Mouse (Mus musculus): ENCODE measurements at regions not wholly inside any gene's neighbourhood (a gene's known extent, or its start where the extent isn't known, plus 50 kb on each side); places are given as distances from the start of the nearest gene placed in this dataset.

DNA sequence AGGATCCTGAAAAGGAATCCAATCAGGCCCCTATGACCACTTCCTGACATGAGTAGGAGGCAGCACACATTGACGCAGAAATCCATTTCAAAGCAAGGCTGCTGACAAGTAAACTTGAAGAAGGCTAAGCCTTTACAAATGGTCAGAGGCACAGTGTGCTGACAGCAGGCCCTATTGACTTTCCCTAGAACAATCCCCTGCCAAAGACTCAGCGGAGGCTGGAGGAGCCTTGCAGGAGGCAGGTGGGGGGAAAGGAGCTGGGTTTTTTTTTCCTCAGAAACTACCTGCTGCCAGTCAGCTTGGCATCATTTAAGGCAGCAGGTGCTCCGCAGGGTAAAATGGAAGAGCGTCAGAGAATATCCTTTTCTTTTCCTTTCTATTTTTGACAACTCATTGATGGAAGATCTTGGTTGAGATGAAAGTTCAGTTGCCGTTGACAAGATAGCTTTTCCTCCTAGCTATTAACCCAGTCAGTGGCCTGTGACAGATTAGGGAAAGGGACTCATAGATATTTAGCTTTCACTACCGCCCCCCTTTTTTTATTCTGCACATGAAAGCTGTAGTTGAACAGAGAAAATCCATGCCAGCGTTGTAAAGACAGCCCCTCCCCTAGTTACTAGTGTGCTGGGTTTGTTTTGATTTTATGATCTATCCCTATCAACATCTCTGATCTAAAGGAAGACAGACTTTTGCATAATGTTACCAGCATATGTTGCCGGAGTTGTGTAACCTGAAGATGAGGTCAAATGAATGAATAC, 210.6 kb downstream of the Csnka2ip start:
- no peak for DNase-seq (ENCODE audit: low spot score in 2 of 2)

DNA sequence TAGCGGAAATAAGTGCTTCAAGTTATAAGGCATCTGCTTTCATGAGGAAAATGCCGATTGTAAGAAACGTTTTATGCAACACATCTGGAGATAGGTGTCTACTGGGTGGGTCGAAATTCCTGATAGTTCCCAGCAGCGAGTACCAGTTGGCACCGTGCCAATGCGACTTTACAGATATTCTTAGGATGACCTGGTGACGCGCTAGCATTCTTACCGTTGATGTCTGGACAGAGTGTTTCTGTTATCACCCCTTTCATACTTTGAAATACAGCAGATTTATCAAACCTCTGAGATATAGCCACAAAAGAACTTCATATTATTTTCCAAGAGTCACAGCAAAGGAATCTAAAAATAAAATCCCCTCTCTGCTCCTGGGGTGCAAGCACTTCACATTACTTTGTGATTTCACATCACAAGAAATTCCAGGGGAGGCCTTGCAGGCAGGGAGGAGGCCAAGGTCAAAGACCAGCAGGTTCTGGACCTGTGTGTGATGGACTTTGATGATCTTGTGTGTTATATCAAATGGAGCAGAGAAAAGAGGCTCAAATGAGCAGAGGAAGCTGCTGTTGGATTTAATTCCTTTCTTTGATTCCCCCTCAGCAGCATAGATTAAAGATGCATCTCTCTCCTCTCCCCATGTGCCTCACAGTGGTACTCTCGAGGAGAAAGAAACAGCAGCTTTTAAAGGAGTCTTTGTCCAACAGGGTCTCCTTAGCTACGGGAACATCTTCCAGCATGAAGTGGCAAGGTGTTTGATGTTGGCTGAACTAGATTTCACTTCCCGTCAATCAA, 233.4 kb downstream of the Csnka2ip start:
- no peak for DNase-seq (ENCODE audit: low spot score in 2 of 2)

DNA sequence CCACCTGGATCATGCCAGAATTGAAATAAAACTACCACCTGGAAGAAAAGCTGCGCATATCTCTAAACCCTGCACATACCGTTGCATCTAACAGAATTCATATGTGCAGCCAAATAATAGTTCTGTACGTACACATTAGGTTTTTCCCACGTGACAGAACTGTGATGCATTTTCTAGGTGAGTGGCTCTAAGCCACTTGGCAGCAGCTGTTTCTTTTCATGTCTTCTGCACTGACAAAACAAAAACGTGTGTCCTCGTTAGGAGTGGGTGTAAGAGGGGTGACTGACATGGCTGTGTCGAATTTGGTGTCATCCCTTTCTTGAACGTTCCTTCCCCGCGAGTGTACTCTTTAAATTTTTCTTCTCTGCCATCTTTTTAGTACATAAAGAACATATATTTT, 254.3 kb downstream of the Csnka2ip start:
- no peak for DNase-seq (ENCODE audit: low spot score in 2 of 2)

DNA sequence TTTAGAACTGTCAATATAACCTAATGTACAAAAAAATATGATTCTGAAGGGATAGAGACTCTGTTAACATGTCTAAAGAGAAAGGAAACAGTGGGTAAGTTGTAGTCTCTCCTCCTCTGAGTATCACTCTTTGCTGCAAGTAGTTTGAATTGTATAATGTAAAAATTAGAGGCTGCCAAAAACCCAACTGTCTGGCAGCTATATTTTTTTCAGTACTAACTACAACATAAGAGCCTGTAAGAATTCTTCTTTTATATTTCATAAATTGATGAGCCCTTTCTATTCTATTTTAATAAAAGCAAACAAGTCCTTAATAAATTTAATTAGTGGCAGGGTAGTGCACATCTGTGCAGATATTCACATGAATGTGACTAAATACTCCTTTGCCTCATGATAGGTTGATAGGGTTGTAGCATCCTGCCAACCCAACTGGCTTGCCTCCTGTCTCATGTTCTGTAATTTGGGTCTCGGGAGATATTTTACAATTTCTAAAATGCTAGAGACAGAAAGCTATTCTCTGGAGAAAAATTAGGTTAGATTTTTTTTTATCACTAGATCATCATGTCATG, 269.2 kb downstream of the Csnka2ip start:
- no peak for DNase-seq (ENCODE audit: low spot score in 2 of 2)

DNA sequence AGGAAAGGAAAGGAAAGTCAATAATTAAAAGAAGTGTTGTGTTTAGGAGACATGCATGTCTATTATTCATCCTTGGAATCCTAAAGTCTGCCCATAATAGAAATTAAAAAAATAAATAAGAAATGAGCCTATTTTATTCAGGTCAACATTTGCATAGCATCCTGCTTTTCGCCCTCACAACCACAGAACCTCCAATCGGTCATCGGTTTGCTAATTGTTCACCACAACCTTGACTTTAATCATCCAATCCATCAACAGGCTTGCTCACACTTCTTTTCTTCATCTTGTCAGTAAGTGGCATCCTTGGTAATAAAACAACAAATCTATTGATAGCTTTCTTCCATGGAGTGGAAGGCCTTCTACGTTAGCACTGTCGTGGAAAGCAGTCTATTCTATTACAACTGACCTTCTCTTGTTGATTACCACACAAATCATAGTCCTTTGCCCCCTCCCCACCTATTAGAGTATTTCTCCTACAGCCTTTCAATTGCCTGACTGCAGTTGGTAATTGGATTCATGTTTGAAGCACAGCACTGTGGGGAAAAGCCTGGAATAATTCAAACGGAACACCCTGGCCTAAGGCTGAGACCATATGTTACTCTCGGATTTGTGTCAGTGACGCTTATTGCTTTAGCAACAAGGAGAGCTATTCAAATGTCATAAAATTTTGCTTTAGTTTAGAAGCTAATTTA, 269.9 kb downstream of the Csnka2ip start:
- peak in 1 of 2 experiments; percentile 4 for DNase-seq (ENCODE audit: low spot score in 2 of 2)

DNA sequence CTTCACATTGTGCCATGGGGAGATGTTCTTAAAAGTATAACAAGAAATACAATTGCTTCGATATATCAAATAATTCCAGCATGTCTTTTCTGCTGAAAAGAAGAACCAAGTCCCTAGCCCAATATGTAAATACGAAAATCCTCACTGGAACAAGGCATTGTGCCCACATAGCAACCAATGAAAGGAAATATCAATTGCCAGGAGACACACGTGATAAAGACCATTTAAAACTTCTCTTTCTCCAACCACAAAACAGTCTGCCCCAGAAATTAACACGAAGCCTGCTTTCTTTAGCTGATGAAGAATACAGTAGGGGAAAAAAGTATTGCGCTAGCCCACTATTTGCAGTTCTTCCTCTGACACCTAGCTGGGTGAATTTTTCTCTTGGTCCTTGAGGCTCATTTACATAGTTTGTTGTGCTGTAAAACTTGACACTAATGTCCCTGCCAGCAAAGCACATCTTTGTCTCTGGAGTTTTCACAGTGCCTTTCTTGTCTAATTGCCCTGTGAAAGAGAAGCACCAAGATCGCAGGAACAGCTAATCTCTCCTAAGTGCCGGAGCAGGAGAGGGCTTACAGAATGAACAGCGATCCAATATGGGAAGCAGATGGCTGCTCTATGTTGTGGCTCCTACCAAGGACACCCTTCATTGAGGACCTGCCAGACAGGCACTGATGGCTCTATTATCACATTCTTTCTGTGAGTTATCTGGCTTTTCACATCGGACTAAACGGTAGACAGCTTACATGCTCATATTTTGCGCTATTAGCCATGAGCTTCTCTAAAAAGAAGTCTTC, 272.7 kb downstream of the Csnka2ip start:
- no peak for DNase-seq (ENCODE audit: low spot score in 2 of 2)

DNA sequence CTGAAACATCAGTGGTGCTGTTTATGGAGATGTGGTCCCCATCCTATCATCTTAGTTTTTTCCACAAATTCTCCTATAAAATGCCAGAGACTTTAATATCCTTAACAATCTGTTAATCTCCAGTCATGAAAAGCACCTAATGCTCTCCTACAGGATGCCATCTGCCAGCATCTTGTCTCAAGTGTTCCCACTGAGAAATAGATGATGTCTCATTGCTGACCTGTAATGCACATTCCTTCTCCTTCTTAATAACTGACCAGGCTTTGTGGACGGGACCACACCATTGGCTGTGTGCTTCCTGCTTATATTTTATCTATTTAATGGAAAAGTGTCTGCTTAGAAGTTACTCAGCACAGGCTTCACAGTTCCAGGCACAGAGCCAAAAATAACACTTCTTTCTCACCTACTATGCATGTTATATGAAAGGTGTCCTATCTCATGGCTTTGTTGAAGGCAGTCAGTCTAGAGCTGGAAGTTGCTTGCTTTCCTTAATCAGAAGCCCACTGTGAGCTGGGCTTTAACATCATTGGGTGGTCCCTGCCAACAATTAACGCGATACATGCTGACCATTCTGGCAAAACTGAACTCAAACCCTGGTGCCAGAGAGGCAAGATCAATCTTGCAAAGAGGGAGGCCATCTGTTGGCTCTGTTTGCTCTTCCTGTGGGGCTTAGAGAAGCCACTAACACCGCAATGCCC, 283.3 kb downstream of the Csnka2ip start:
- no peak for DNase-seq (ENCODE audit: low spot score in 2 of 2)

DNA sequence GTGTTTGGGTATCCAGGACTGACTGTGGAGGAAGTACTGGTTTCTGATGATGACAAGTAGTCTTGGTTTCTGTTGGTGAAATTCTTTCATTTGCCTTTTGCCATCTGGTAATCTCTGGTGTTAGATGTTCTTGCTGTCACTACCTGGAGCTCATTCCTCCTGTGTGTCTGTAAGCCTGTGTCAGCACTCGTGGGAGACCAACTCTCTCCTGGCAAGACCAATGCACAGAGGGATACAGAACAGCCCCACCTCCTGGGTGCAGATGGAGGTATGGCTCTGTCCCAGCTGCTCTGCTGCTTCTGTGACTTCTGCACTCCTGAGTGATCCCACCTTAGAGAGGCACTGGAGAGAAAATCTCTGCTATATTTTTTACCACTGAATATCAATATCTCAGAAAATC, 285.4 kb downstream of the Csnka2ip start:
- no peak for DNase-seq (ENCODE audit: low spot score in 2 of 2)

DNA sequence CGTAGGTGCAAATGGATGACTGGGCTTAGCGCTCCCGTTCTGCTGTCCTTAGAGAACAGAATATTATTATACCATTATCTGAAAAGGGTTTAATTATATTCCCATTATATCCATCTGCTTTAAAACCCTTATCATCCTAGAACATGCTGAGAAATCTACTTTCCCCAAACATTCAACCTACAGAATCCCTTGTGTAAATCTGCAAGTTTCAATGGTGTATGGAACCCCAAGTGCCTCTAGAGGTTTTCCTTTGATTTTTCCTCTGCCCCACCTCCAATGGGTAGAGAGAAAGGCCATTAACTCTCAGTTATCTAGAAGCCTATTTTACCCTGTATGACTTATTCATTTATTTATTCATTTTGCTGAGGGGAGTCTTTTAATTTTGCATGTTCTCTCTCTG, 308.7 kb downstream of the Csnka2ip start:
- DNase-seq (ENCODE audit: low spot score in 2 of 2) = no peak

DNA sequence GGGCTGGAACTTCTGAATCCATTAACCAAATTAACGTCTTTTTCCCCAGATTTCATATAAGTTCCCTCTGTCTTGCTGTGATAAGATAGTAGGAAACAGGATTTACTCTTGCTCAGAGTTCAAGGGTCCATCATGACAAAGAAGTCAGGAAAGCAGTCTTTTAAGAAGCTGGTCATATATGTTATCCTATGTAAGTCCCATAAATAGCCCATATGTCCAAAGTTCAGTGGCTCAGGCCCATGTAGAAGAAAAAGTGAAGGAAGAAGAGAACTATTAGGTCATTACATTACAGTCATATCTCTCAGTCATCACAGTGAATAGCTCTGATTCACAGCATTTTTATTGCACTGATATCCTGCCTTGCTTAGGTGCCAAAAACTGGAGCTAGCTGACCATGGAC, 316.9 kb downstream of the Csnka2ip start:
- no peak for DNase-seq (ENCODE audit: low spot score in 2 of 2)

DNA sequence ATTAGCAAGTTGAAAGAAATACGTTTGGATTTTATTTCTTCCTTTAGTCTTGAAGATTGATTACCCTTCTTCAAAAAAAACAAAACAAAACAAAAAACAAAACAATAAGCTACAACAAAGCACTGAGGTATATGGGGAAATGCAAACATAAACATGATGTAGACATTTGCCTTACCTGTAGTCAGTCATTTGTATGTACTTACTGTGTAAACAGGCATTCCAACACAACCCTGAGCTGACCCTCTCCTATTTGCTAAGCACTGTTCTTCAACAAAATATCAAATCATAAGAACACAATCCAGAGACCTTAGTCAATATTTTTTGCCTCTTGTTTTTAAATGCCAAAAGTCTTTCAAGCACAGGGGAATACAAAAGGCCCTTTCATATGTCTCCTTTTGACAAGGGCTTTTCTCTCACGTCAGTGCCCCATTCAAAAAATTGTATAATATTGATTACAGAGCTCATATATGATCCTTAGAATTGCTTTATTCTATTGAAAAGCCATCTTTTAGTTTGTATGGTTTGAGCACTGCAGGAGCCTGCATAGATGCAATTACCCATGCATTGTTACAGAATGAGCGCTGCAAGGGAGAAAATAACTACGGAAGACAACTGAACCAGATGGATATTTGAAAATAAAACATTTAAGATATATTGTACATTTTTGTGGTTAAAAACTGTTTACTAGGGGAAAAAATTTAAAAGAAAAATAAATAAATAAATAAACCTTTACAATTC, 326.2 kb downstream of the Csnka2ip start:
- no peak for DNase-seq (ENCODE audit: low spot score in 2 of 2)

DNA sequence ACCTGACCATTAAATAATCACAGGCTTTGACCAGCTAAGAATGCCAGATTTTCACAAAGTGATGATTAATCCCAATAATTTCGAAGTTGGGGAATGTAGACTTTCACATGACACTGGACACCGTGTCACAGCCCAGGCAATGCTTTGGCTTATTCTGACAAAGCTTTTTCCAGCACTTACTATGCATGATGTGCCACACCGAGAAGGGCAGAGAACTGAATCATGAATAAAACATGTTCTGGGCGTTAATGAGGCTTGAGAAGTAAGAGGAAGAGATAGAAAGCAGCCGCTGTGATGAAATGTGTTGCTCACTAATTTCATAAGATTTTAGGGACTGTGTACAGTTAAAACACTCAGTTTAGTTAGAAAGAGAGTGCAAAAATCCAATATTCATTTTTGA, 326.8 kb downstream of the Csnka2ip start:
- no peak for DNase-seq (ENCODE audit: low spot score in 2 of 2)

DNA sequence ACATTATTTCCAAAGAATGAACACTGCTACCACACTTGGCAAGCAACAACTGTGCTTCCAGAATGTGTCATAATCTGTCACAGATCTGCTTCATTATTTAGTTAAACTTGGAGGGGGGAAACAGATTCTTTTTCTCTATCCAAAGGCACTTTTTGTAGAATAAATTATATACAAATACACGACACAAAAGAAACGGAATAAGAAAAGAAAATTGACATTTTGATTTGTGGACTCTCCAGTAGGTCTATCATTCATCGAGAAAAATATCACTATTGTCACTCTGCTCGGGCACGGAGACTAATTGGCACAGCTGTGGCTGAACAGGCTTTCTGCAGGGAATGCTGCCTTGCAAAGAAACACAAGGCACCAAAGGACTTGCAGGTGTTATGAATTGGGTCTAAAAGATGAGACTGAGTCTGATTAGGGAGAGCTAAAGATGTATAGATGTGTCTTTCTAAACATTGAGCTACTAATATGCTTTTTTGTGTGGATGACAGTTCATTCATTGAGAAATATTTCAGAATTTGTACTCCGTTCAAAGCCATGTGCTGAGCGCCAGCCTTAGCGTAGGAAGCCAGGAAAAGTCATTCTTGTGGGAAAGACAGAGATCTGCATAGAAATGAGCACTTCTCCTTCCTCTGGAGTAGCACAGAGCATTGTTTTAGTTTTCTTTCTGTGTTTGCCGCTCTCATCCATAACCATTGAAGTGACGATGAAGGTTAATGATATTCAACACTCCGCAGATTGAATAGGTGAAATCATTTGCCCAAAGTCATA, 337.1 kb downstream of the Csnka2ip start:
- no peak for DNase-seq (ENCODE audit: low spot score in 2 of 2)

DNA sequence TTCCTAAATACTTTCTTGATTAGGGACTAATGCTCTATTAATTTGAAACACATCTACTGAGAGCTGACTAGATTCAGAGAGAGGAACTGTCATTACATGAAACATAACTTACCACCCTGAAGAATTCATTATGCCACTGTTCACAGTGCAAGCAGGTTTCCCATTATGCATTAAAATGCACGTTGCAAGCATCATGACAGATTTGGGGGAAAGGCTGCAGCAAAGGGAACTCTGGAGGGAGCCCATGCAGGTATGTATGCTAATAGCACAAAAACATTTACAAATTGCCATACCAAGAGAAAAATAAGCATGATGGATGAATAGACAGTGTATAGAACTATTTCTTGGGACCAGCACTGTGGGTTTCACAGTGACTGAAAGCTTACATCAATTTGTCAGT, 351.1 kb downstream of the Csnka2ip start:
- DNase-seq (ENCODE audit: low spot score in 2 of 2) = no peak

DNA sequence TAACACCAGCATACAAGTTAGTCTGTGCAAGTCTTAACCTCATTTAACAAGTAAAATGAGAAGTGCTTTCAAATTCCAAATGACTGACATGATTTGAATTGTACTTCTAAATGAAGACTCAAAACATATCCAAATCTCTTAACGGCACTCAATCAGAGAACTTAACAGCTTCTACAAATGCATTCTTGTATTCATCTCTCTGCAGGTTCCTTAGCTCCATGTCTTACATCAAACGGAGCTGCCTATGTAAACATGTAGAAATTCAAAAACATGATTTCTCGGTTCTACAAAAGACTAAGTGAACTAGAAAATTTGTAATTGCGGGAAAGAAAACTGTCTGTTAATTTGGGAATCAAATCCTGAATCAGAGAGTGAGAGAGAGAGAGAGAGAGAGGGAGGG, 353.5 kb downstream of the Csnka2ip start:
- DNase-seq (ENCODE audit: low spot score in 2 of 2) = no peak

DNA sequence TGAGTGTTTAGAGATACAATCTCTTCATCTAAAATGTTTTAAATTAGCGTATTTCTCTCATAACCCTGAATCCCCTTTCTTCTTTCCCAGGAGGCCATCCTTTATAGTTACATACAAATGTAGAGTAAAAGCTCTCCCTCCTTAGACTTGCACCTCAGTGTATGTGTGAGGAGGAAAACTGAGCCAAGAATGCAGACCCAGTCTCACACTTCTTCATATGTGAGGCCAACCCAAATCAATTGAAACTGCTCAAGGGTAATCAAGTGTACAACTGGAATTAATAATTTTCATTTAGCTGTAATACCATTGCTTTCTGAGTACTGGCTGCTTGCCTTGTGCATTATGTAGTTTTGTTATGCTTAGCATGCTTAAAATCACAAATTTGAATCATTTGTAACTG, 356.3 kb downstream of the Csnka2ip start:
- no peak for DNase-seq (ENCODE audit: low spot score in 2 of 2)

DNA sequence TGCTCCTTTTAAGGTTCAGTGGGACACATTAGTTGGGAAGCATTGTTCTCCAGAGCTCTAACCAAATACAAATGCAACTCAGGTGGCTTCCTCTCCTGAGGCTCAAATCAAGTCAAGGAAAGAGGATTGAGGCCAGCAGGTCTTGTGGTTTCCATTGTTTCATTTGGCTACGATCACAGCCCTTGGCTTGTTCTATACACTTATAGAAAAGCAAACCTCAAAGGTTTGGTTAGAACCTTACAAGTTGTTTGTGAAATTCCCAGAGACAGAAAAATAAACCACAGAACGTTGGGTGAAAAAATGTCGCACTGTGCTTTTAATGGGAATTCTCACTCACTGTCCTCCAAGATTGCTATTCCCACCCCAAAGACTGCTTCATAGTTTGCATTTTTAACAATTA, 360.4 kb upstream of the Epha3 start:
- DNase-seq (ENCODE audit: low spot score in 2 of 2) = no peak

DNA sequence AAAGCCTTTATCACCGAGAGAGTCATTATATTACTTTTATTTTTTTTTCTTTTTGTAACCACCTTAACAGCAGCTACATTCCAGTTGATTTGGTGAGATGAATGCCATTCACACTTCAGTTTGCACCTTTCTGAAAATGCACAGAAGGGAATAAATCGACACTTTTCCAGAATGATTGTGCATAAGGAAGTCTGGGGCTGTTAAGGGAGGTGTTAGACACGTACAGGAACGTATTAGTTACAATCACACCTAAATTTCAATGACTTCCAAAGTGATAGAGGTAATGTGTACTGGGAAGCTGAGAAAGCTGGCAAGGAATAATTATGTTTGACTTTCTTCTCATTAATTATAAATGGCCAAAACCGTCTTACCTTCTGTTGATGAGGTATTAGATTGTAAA, 352.7 kb upstream of the Epha3 start:
- no peak for DNase-seq (ENCODE audit: low spot score in 2 of 2)

DNA sequence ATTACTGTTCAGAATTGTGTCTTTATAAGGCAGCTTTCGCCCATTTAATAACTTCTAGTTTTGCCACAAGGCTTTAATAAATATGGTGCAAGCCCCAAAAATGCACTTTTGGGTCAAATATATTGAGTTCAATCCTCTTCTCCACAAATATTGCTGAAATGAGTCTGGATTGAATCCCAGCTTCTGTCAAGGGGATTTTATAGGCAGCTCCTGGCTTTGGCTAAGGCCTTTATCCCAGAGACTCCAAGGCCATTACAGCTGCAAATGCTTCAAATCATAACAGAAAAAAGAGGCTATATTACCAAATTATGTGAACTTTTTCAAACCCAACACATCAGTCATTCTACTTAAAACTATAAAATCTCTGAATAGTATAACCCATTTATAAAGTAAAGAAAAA, 347.9 kb upstream of the Epha3 start:
- DNase-seq (ENCODE audit: low spot score in 2 of 2) = no peak
